Mouse (Mus musculus) midbrain, embryonic 13.5 days (tissue): ENCODE results near the gene Olfr1443. TPM values are rescaled to one million over a fixed set of nuclear protein-coding genes. Genes with fewer than 3 reads are reported as not detected.

Source experiments
- polyA plus RNA-seq: library from polyadenylated mRNA; unstranded; fragments of >200 nt; fragmentation: Nextera tagmentation; extraction: Ambion mirVana; gene quantifications from 2 replicates; pipeline ENCODE4 v1.2.1, GENCODE M21; 2015

Olfr1443 gene
- polyA plus RNA-seq, 1 experiment from 2014 or later = not detected

Other genes starting within 250 kb of the Olfr1443 start
- 0.54 and 0.57 TPM in 2 replicates for gene Mpeg1, start 217.3 kb upstream of the Olfr1443 start, polyA plus RNA-seq
- gene Dtx4, start 176.7 kb upstream of the Olfr1443 start, polyA plus RNA-seq = 36.6 and 40.7 TPM in 2 replicates
- 9.5 TPM in 2 replicates for gene Fam111a, start 132.4 kb upstream of the Olfr1443 start, polyA plus RNA-seq
- not detected in 2 replicates for gene Gm4952, start 78.1 kb upstream of the Olfr1443 start, polyA plus RNA-seq
- gene Glyat, start 44.8 kb upstream of the Olfr1443 start, polyA plus RNA-seq = not detected in 2 replicates
- not detected in 2 replicates for gene Olfr1442, start 7.7 kb upstream of the Olfr1443 start, polyA plus RNA-seq
- gene Keg1, start 17.7 kb downstream of the Olfr1443 start, polyA plus RNA-seq = not detected in 2 replicates
- gene Cntf, start 87.5 kb downstream of the Olfr1443 start, polyA plus RNA-seq = 2.0 and 3.1 TPM in 2 replicates
- gene Zfp91, start 118.0 kb downstream of the Olfr1443 start, polyA plus RNA-seq = 15.9 and 17.1 TPM in 2 replicates
- 0.89 and 1.3 TPM in 2 replicates for gene Lpxn, start 118.1 kb downstream of the Olfr1443 start, polyA plus RNA-seq
- gene Gm5244, start 168.6 kb downstream of the Olfr1443 start, polyA plus RNA-seq = not detected in 2 replicates
- not detected in 2 replicates for gene Olfr1444, start 179.2 kb downstream of the Olfr1443 start, polyA plus RNA-seq
- gene Olfr1445, start 205.7 kb downstream of the Olfr1443 start, polyA plus RNA-seq = not detected in 2 replicates
- gene Olfr1446, start 215.4 kb downstream of the Olfr1443 start, polyA plus RNA-seq = not detected in 2 replicates
- gene Olfr1447, start 225.6 kb downstream of the Olfr1443 start, polyA plus RNA-seq = not detected in 2 replicates
- gene Olfr1448, start 246.3 kb downstream of the Olfr1443 start, polyA plus RNA-seq = not detected in 2 replicates